Mouse (Mus musculus) thymus, adult 2 months (tissue): ENCODE measurements around the gene Dda1. TPM values are rescaled to one million over a fixed set of nuclear protein-coding genes. Genes with fewer than 3 reads are reported as not detected.

Source experiments
- DNase-seq: peaks from one replicate; pipeline ENCODE4 v3.0.0; 2021
- H3K27ac ChIP-seq: fragments of 200-500 bp; 2 replicates; pipeline ENCODE4 v1.5.1; 2012; ENCODE audit warnings: low read length, control low read depth; ENCODE audit not compliant: control insufficient read depth, insufficient read depth
- H3K27me3 ChIP-seq: fragments of 200-500 bp; 2 replicates; pipeline ENCODE4 v1.6.1; 2012; ENCODE audit warnings: mild to moderate bottlenecking, low read length, moderate library complexity, mixed read lengths; ENCODE audit not compliant: control insufficient read depth, insufficient read depth
- H3K36me3 ChIP-seq: fragments of 200-500 bp; 2 replicates; pipeline ENCODE4 v1.6.1; 2012; ENCODE audit warnings: mild to moderate bottlenecking, low read length, moderate library complexity; ENCODE audit not compliant: control insufficient read depth, insufficient read depth
- H3K4me1 ChIP-seq: fragments of 200-500 bp; replicated peaks from 2 replicates; pipeline ENCODE4 v1.6.1; 2012; ENCODE audit warnings: low read length; ENCODE audit not compliant: control insufficient read depth, insufficient read depth
- H3K4me3 ChIP-seq: fragments of 200-500 bp; 2 replicates; pipeline ENCODE4 v1.5.1; 2012; ENCODE audit warnings: mild to moderate bottlenecking, low read length, control low read depth, moderate library complexity; ENCODE audit not compliant: control insufficient read depth, insufficient read depth
- CTCF ChIP-seq: fragments of 200-500 bp; IDR thresholded peaks from 2 replicates; pipeline ENCODE4 v1.5.1; 2012; ENCODE audit warnings: mild to moderate bottlenecking, control low read depth, low read length, moderate library complexity, borderline replicate concordance; ENCODE audit not compliant: control insufficient read depth, poor library complexity, insufficient read depth; ENCODE audit errors: extremely low read depth
- POLR2A ChIP-seq: fragments of 200-500 bp; IDR thresholded peaks from 2 replicates; pipeline ENCODE4 v1.6.1; 2012; ENCODE audit warnings: mild to moderate bottlenecking, low read length, control low read depth, moderate library complexity; ENCODE audit not compliant: control insufficient read depth, poor library complexity, insufficient read depth; ENCODE audit errors: extremely low read depth
- WGBS: fragments of 180-500 bp; shearing (Covaris S2); methylation state at CpG from one replicate; pipeline ENCODE4 v1.1.7; 2018; 5-methylcytosine and 5-hydroxymethylcytosine counted together
- polyA plus RNA-seq: library from polyadenylated mRNA; depleted of rRNA; stranded (reverse); fragments of >200 nt; gene quantifications from 2 replicates; pipeline ENCODE4 v1.2.3, GENCODE M21; 2012

The Dda1 gene
- polyA plus RNA-seq, 1 experiment = 216 TPM

- TF ChIP-seq POLR2A (0 out of 2 replicates have a peak, but pooled peaks have one; percentile 37), CTCF (no peak)
- peak within 1 kb of the TSS; percentile 49 for H3K27ac ChIP-seq
- H3K36me3 ChIP-seq = no peaks in the 10 kb centered on the region
- peak; percentile 82 for DNase-seq
- peaks cover 33% of the 10 kb centered on the region for H3K4me1 ChIP-seq
- WGBS = under 1% methylated on average over 33 of the region's 33 CpGs
- H3K4me3 ChIP-seq = peak within 1 kb of the TSS; percentile 87
- H3K27me3 ChIP-seq = no peaks in the 10 kb centered on the region
These were observed 18.9 kb downstream of the Dda1 start, which contains the start of gene Gtpbp3 for GRCm38 (mm10) chr8:71487691-71488445. TSS of gene Gtpbp3 (plus strand) at chr8:71488103.

DNA sequence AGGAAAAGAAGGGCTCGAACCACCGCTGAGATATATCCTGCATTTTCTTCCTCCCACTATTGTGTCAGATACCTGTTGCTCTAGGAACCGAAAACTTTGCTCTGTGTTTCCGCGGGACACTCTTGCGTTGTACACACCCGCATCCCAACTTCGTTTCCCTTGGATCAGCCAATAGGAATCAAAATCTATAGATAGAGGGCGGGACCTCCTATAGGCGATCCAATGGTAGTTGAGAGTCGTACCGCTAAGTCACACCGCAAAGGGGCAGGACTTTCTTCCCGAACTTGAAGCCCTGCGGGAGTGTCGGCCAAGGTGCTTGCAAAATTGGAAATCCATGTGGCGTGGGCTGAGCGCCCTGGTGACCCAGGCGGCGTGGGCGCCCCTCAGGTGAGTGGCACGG, 19.5 kb downstream of the Dda1 start:
- WGBS = under 1% methylated on average over 22 of the region's 22 CpGs
- Histone ChIP-seq H3K4me3 (peak overlapping the region; percentile 87), H3K27me3 (no peaks in the 10 kb centered on the region), H3K4me1 (peaks cover 33% of the 10 kb centered on the region), H3K27ac (peak overlapping the region; percentile 49; the same call in 1 of the 2 replicates), H3K36me3 (no peaks in the 10 kb centered on the region)
- DNase-seq = peak; percentile 86
- TF ChIP-seq CTCF (no peak), POLR2A (no peak)

DNA sequence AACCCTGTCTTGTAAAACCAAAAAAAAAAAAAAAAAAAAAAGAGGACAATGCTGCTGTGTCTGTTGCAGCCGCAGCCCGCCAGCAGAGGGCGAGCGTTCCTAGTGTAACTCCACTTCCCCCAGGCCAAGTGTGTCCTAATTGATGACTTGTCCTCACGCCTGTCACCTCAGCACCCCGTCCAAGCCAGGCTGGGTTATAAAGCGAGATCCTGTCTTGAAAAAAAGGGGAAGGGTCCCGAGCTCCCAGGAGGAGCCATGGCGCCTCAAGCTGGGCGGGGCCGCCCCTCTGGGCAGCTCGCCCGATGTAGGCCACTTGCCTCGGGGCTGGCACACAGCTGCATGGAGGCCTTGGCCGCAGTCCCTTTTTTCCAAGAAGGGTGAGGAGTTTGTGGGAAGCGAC, 26.0 kb downstream of the Dda1 start:
- Histone ChIP-seq H3K4me1 (no peaks in the 10 kb centered on the region), H3K27me3 (no peaks in the 10 kb centered on the region), H3K4me3 (no peak overlapping the region), H3K36me3 (no peaks in the 10 kb centered on the region), H3K27ac (no peak overlapping the region)
- TF ChIP-seq CTCF = peak; percentile 79
- TF ChIP-seq POLR2A = no peak
- 38% methylated on average over 16 of the region's 16 CpGs for WGBS
- peak; percentile 75 for DNase-seq

- Histone ChIP-seq H3K4me3 (no peak overlapping the region), H3K36me3 (no peaks in the 10 kb centered on the region), H3K4me1 (no peaks in the 10 kb centered on the region), H3K27me3 (no peaks in the 10 kb centered on the region), H3K27ac (no peak overlapping the region)
- 96% methylated on average over 5 of the region's 5 CpGs for WGBS
- no peak for DNase-seq
- TF ChIP-seq POLR2A (no peak), CTCF (no peak)
These were observed 26.8 kb downstream of the Dda1 start for GRCm38 (mm10) chr8:71495811-71496210.

- H3K27me3 ChIP-seq = no peaks in the 10 kb centered on the region
- WGBS = 88% methylated on average over 11 of the region's 11 CpGs
- H3K4me1 ChIP-seq = no peaks in the 10 kb centered on the region
- no peaks in the 10 kb centered on the region for H3K36me3 ChIP-seq
- no peak for DNase-seq
- H3K27ac ChIP-seq = no peak overlapping the region
- TF ChIP-seq CTCF = no peak
- no peak for TF ChIP-seq POLR2A
- no peak overlapping the region for H3K4me3 ChIP-seq
These were observed 27.5 kb downstream of the Dda1 start for GRCm38 (mm10) chr8:71496481-71496880.

- H3K36me3 ChIP-seq = no peaks in the 10 kb centered on the region
- 93% methylated on average over 1 of the region's 1 CpGs for WGBS
- DNase-seq = no peak
- H3K4me3 ChIP-seq = no peak overlapping the region
- H3K4me1 ChIP-seq = no peaks in the 10 kb centered on the region
- no peak overlapping the region for H3K27ac ChIP-seq
- no peaks in the 10 kb centered on the region for H3K27me3 ChIP-seq
- TF ChIP-seq CTCF = no peak
- no peak for TF ChIP-seq POLR2A
These were observed 28.2 kb downstream of the Dda1 start for GRCm38 (mm10) chr8:71497077-71497645.

DNA sequence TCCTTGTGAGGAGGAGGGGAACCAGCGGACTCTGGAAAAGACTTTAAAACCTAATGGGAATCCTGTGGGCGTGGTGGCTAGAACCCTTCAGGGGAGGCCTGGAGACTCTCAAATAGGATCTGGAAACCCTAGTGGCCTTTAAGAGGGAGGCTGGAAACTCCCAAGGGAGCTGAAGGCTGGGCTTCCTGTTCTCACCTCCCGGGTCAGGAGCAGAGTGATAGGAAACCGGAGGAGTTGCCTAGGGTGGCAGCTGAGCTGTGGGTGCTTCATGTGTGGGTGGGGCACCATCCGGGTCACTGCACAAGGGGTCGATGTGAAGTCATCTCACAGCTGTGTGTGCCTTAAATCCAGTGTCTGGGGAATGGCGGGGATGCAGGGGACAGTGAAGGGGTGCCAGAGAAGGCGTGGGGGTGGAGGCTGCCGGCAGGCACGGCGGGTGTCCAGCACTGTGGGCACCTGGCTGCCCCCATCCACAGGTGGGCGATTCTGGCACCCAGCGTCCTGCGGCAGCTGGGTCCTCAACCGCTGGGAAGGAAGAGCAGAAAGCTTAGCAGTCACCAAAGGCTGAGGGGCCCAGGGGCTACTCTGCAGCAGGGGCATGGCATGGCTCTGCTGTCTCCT, 29.0 kb downstream of the Dda1 start:
- no peaks in the 10 kb centered on the region for H3K27me3 ChIP-seq
- no peaks in the 10 kb centered on the region for H3K36me3 ChIP-seq
- WGBS = 85% methylated on average over 15 of the region's 15 CpGs
- no peak overlapping the region for H3K27ac ChIP-seq
- DNase-seq = no peak
- TF ChIP-seq POLR2A = no peak
- no peak for TF ChIP-seq CTCF
- H3K4me1 ChIP-seq = no peaks in the 10 kb centered on the region
- no peak overlapping the region for H3K4me3 ChIP-seq
